15 mouse cellular contexts compared by ENCODE assay signal in genomic region chr11:51063841-51064240, GRCm38 (mm10). TPM values are rescaled to one million over a fixed set of nuclear protein-coding genes. Genes with fewer than 3 reads are reported as not detected.
DNase-seq lines count a peak whose midpoint lies in the region.
"Had no signal": no experiment of that assay in that cellular context is flagged by ENCODE, and none has a peak within 500 bp of the region (broad histone marks: within the 10 kb centered on the region; RNA-seq: fewer than 3 reads in every experiment).

No protein-coding gene starts in this region.

- intact Hi-C loops in left cerebral cortex, postnatal 10 days (cut with DNase I): loop anchor here (10.0 kb wide), 1 partner anchor 201 kb away; the partner anchor contains the start of genes BC049762 and Clk4

- DNase-seq in left cerebral cortex, adult 18-20 months (ENCODE audit: low spot score in 2 of 2): peak; percentile 27 to 60
- DNase-seq in left cerebral cortex, postnatal 10 days (ENCODE audit: extremely low spot score in 1 of 2, low spot score in 2 of 2): no peak
- peak; percentile 31 to 53 for DNase-seq in right cerebral cortex, adult 2 months (ENCODE audit: low spot score in 2 of 2)
- no peak for DNase-seq in right cerebral cortex, postnatal 4 days
- DNase-seq in frontal cortex, postnatal 36 days (ENCODE audit: low spot score in 2 of 2): peak; percentile 37 to 58
- no peak for DNase-seq in layer of hippocampus, adult 11-12 months (ENCODE audit: low spot score)
- no peak for DNase-seq in gastrocnemius, adult 8-10 months (ENCODE audit: low spot score in 2 of 2)
- DNase-seq: adrenal gland, adult 2 months; adrenal gland, postnatal 25 days; cerebellum, adult 2 months; cerebellum, postnatal 10 days; gastrocnemius, postnatal 14 days; heart, postnatal 36 days had no signal

RNA-seq across cellular contexts. Expression of gene Zfp354a, which starts 4.8 kb away (rescaled TPM):
- total RNA-seq in left cerebral cortex, adult 18-20 months (2021): 1 to 10 TPM; 6.5 to 7.7 TPM
- total RNA-seq in left cerebral cortex, postnatal 10 days (2021): 10 to 100 TPM in 1 of 2 experiments, 1 to 10 TPM in 1; 9.7 to 10.6 TPM
- 1 to 10 TPM; 3.3 to 4.7 (median 3.5) TPM for total RNA-seq in gastrocnemius, adult 8-10 months (2022)

RNA-seq across cellular contexts. Expression of gene Olfr1375, which starts 15.9 kb away (rescaled TPM):
- total RNA-seq in left cerebral cortex, adult 18-20 months (2021): not detected
- total RNA-seq in left cerebral cortex, postnatal 10 days (2021): not detected
- total RNA-seq in gastrocnemius, adult 8-10 months (2022): not detected
- total RNA-seq: adrenal gland, adult 2 months; adrenal gland, postnatal 25 days; ES-E14; gastrocnemius, postnatal 14 days; heart, adult 8-10 months; heart, postnatal 36 days had no signal

RNA-seq across cellular contexts. Expression of gene Olfr54, which starts 49.8 kb away (rescaled TPM):
- not detected for total RNA-seq in left cerebral cortex, adult 18-20 months (2021)
- total RNA-seq in left cerebral cortex, postnatal 10 days (2021): not detected
- total RNA-seq in gastrocnemius, adult 8-10 months (2022): not detected
- total RNA-seq: ES-E14; gastrocnemius, postnatal 14 days; heart, adult 8-10 months; heart, postnatal 36 days had no signal

Comparison
In these comparisons a context has a peak if more than half of its experiments do, and no peak if none do; other contexts are left out.
1. DNase-seq: peak in left cerebral cortex, adult 18-20 months (2 of 2), right cerebral cortex, adult 2 months (2 of 2) and frontal cortex, postnatal 36 days (2 of 2); none in left cerebral cortex, postnatal 10 days (0 of 2), right cerebral cortex, postnatal 4 days (single experiment), layer of hippocampus, adult 11-12 months (single experiment) and gastrocnemius, adult 8-10 months (0 of 2).